Mouse (Mus musculus): Measurements from ENCODE around the gene Ube4b.

GRCm38 (mm10) chr4:149379881-149380280, 46.7 kb downstream of the Ube4b start:
- TF ChIP-seq CTCF (IDR thresholded peaks at IDR 0.05; ENCODE audit: borderline replicate concordance, control insufficient read depth, extremely low read depth, insufficient read depth, low read length, poor library complexity) (no peak), POLR2A (IDR thresholded peaks at IDR 0.05; ENCODE audit: control insufficient read depth, extremely low read depth, insufficient read depth, low read length, poor library complexity) (no peak)

Measured in thymus, adult 2 months (tissue).